Mouse (Mus musculus) midbrain, postnatal 0 days (tissue): ENCODE measurements around the gene Stxbp2. TPM values are rescaled to one million over a fixed set of nuclear protein-coding genes. Genes with fewer than 3 reads are reported as not detected.

Experiments
- ATAC-seq: fragments of 200-750 bp; cut with Nextera tagmentation; 2 replicates; pipeline ENCODE4 v1.8.0; 2017; ENCODE audit warnings: moderate number of reproducible peaks, mild to moderate bottlenecking, moderate TSS enrichment, moderate library complexity; ENCODE audit not compliant: low FRiP score
- DNase-seq: peaks from one replicate; pipeline ENCODE4 v3.0.0-alpha.2; 2015; ENCODE audit warnings: low spot score
- H3K27ac ChIP-seq: fragments of 300-500 bp; sonication (generic); 2 replicates; pipeline ENCODE4 v1.5.1; 2014; ENCODE audit warnings: low read depth, mild to moderate bottlenecking, low read length, mixed read lengths
- H3K27me3 ChIP-seq: fragments of 300-500 bp; sonication (generic); 2 replicates; pipeline ENCODE4 v1.6.1; 2014; ENCODE audit warnings: low read length, control low read depth, mixed read lengths; ENCODE audit not compliant: insufficient read depth
- H3K36me3 ChIP-seq: fragments of 300-500 bp; sonication (generic); 2 replicates; pipeline ENCODE4 v1.6.1; 2014; ENCODE audit warnings: low read length, control low read depth, mixed read lengths; ENCODE audit not compliant: insufficient read depth
- H3K4me1 ChIP-seq: fragments of 300-500 bp; sonication (generic); 2 replicates; pipeline ENCODE4 v1.6.1; 2014; ENCODE audit warnings: mild to moderate bottlenecking, control low read depth, antibody characterized with exemption, low read length, mixed read lengths; ENCODE audit not compliant: insufficient read depth
- H3K4me2 ChIP-seq: fragments of 300-500 bp; sonication (generic); 2 replicates; pipeline ENCODE4 v1.6.1; 2014; ENCODE audit warnings: low read depth, mild to moderate bottlenecking, low read length, mixed read lengths; ENCODE audit not compliant: poor library complexity, severe bottlenecking
- H3K4me3 ChIP-seq: fragments of 300-500 bp; sonication (generic); 2 replicates; pipeline ENCODE4 v1.5.1; 2014; ENCODE audit warnings: low read depth, mild to moderate bottlenecking, low read length, moderate library complexity
- H3K9ac ChIP-seq: fragments of 300-500 bp; sonication (generic); replicated peaks from 2 replicates; pipeline ENCODE4 v1.6.1; 2014; ENCODE audit warnings: mild to moderate bottlenecking, low read length, moderate library complexity, mixed read lengths; ENCODE audit not compliant: poor library complexity, severe bottlenecking
- H3K9me3 ChIP-seq: fragments of 300-500 bp; sonication (generic); 2 replicates; pipeline ENCODE4 v1.6.1; 2016; ENCODE audit warnings: low read length, control low read depth
- CTCF ChIP-seq: IDR thresholded peaks from 2 replicates; pipeline ENCODE4 v1.5.1; 2016; ENCODE audit warnings: antibody characterized with exemption, mild to moderate bottlenecking
- WGBS: fragments of 180-500 bp; shearing (Covaris S2); extraction: QIAGEN DNeasy Blood & Tissue Kit; methylation state at CpG from one replicate; pipeline ENCODE4 v1.1.7; 2014; 5-methylcytosine and 5-hydroxymethylcytosine counted together
- polyA plus RNA-seq: library from polyadenylated mRNA; unstranded; fragments of >200 nt; fragmentation: Nextera tagmentation; extraction: Ambion mirVana; gene quantifications from 2 replicates; pipeline ENCODE4 v1.2.1, GENCODE M21; 2015
- total RNA-seq: library from RNA; depleted of rRNA; stranded (reverse); fragments of >200 nt; gene quantifications from 2 replicates; pipeline ENCODE4 v1.2.3, GENCODE M21; 2014

Gene Stxbp2
- total and polyA plus RNA-seq, 2 experiments from 2014 or later, result 23.1 to 44.2 TPM

DNA sequence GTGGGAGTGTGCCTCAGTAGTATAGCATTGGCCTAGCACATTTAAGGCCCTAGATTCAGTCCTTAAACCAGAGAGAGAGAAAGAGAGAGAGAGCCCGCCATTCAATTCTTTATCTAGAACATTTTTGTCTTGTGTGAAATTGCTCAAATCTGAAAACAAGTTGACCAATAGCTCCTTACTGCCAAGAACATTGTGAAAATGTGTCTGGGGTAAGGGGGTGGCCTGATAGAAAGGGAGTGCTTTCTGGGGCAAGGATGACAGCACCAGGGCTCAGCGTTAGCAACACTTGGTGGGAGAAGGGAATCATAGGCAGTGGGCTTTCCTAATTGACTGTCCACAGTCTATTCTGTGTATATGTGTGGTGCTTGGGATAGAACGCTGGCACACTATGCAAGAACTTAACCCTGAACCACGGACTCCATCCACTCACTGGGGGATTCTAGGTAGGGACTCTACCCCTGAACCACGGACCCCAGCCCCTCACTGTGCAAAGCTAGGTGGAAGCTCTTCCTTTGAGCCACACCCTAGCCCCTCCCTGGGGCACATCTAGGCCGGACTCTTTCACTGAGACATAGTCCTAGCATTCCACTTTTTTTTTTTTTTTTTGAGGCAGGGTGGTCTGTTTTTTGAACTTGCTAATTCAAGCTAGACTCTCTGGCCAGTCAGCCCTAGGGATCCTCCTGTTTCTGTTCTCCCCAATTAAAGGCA lies 16.2 kb downstream of the Stxbp2 start:
- 87% methylated on average over 6 of the region's 6 CpGs for WGBS

DNA sequence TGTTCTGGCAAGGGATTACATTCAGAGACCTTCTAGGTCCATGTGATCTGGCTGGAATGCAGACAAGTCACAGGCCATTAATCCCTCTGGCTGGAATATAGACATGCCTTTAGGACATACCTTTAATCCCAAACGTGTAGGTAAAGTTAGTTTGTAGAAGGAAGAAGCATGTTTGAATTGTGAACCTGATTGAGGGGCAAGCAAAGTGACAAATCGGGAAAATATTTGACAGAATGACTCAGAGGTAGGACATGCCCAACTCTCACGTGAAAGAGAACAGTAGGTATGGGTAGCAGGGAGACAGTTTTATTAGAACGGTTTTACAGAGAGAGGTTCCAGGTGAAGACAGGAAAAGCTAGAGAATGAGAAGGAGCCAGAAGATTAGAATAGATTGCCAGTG lies 16.8 kb downstream of the Stxbp2 start:
- TF ChIP-seq CTCF, result no peak
- Histone ChIP-seq H3K27ac (no peak overlapping the region), H3K36me3 (no peaks in the 10 kb centered on the region), H3K27me3 (no peaks in the 10 kb centered on the region), H3K4me3 (no peak overlapping the region), H3K9me3 (no peaks in the 10 kb centered on the region), H3K4me1 (no peaks in the 10 kb centered on the region), H3K4me2 (no peak overlapping the region), H3K9ac (no peak overlapping the region)
- DNase-seq (no peak), ATAC-seq (no peak)
- whole genome bisulfite sequencing, result 82% methylated on average over 4 of the region's 4 CpGs

More for the DNA sequence above, 16.2 kb downstream of the Stxbp2 start:
- DNase-seq (no peak), ATAC-seq (no peak)
- H3K4me3 ChIP-seq, result no peak overlapping the region
- no peaks in the 10 kb centered on the region for H3K9me3 ChIP-seq
- no peak overlapping the region for H3K4me2 ChIP-seq
- no peaks in the 10 kb centered on the region for H3K36me3 ChIP-seq
- H3K4me1 ChIP-seq, result no peaks in the 10 kb centered on the region
- no peak for TF ChIP-seq CTCF
- H3K27ac ChIP-seq, result no peak overlapping the region
- no peak overlapping the region for H3K9ac ChIP-seq
- H3K27me3 ChIP-seq, result no peaks in the 10 kb centered on the region

DNA sequence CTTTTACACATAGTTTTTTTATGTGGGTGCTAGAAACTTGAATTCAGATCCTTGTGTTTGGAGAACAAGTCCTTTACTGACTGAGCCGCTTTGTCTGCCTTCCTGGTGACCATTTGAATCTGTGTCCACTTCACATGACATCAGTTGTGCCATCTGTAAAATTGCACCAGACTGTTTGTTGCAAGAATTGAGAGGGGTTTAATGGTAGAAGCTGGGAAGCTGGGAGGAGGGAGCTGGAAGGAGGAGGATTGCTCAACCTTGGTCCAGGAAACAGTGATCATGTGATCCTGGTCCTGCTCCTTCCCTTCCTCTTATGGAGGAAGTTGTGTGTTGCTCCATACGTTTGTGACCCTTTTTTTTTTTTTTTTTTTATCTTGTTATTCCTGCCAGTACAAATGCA lies 17.5 kb downstream of the Stxbp2 start:
- WGBS, result 69% methylated on average over 2 of the region's 2 CpGs

DNA sequence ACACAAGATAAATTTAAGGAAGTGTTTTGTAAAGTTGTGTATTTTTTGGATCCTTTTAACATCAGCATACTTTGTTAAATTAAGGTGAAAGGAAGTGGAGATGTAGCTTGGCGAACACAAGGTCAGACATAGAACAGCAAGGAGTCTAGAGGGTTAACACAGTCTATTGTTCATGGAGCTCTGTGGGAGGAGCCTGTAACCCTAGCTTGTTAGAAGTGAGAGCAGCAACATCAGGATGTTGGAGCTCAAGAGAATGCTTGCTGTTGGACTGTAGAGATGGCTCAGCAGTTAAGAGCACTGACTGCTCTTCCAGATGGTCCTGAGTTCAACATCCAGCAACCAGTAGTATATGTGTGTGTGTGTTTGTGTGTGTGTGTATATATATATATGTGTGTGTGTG lies 18.2 kb downstream of the Stxbp2 start:
- no peak for TF ChIP-seq CTCF
- WGBS, result 32% methylated on average over 1 of the region's 1 CpGs

More for the DNA sequence above, 17.5 kb downstream of the Stxbp2 start:
- Histone ChIP-seq H3K27ac (no peak overlapping the region), H3K9ac (no peak overlapping the region), H3K4me1 (no peaks in the 10 kb centered on the region), H3K36me3 (no peaks in the 10 kb centered on the region), H3K4me3 (no peak overlapping the region), H3K27me3 (no peaks in the 10 kb centered on the region), H3K9me3 (no peaks in the 10 kb centered on the region), H3K4me2 (no peak overlapping the region)
- no peak for TF ChIP-seq CTCF
- ATAC-seq (no peak), DNase-seq (no peak)

DNA sequence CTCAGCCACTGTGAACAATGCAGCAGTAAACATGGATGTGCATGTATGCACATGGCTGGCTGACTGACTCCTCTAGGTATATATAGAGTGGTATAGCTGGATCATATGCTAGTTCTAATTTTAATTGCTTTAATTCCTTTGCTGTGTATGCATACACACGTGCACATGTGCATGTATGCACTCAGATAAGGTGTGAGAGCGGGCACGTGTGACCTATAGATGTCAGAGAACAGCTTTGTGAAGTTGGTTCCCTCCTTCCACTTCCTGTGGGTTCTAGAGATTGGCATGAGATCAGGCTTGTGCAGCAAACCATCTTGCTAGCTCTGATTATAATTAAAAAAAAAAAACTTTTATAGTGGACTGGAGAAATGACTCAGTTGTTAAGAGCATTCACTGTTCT lies 22.1 kb downstream of the Stxbp2 start:
- no peak overlapping the region for H3K4me3 ChIP-seq
- no peaks in the 10 kb centered on the region for H3K9me3 ChIP-seq
- H3K36me3 ChIP-seq, result no peaks in the 10 kb centered on the region
- H3K9ac ChIP-seq, result no peak overlapping the region
- no peaks in the 10 kb centered on the region for H3K4me1 ChIP-seq
- DNase-seq (no peak), ATAC-seq (no peak)
- H3K27me3 ChIP-seq, result no peaks in the 10 kb centered on the region
- no peak overlapping the region for H3K27ac ChIP-seq
- TF ChIP-seq CTCF, result no peak
- WGBS, result 66% methylated on average over 3 of the region's 3 CpGs
- no peak overlapping the region for H3K4me2 ChIP-seq

More for the DNA sequence above, 18.2 kb downstream of the Stxbp2 start:
- no peaks in the 10 kb centered on the region for H3K9me3 ChIP-seq
- H3K9ac ChIP-seq, result no peak overlapping the region
- no peaks in the 10 kb centered on the region for H3K27me3 ChIP-seq
- no peak for DNase-seq
- H3K36me3 ChIP-seq, result no peaks in the 10 kb centered on the region
- H3K4me2 ChIP-seq, result no peak overlapping the region
- no peak overlapping the region for H3K27ac ChIP-seq
- H3K4me3 ChIP-seq, result no peak overlapping the region
- no peak for ATAC-seq
- H3K4me1 ChIP-seq, result no peaks in the 10 kb centered on the region

DNA sequence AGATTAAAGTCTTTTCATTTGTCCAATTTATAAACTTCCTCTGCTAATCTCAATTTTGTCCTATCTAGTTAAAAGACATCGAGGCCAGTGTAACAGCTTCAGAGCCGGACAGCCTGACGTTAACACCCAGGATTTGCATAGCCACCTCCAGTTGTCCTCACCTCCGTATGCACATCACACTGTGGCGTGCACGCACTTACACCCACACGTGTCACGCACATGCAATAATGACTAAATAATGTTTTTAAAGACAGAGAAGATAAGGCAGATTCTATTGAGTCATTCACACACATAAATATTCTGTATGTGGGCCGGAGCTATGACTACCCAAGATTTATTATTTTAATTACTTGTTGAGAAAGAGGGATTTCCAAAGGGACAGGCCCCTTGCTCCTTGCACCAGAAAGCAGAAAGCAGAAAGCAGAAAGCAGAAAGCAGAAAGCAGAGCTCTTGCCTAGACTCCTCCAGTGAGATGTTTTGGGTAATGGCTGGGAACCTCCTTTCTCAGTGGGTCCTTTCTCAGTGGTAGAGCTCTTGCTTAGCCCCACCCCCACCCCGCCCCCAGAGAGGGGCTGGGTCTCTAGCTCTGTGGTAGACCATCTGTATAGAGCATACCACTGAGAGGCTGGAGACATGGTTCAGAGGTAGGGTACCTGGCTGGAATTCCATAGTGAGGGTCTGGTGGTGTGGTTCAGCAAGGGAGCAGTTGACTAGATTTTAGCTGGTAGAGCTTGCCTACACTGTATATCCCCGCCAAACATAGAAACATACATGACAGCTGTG lies 24.2 kb downstream of the Stxbp2 start:
- H3K4me1 ChIP-seq, result no peaks in the 10 kb centered on the region

More for the DNA sequence above, 24.2 kb downstream of the Stxbp2 start:
- H3K36me3 ChIP-seq, result no peaks in the 10 kb centered on the region
- H3K27me3 ChIP-seq, result no peaks in the 10 kb centered on the region
- ATAC-seq (no peak), DNase-seq (no peak)
- no peak overlapping the region for H3K4me3 ChIP-seq
- H3K27ac ChIP-seq, result no peak overlapping the region
- H3K4me2 ChIP-seq, result no peak overlapping the region
- 73% methylated on average over 11 of the region's 11 CpGs for WGBS
- H3K9ac ChIP-seq, result no peak overlapping the region
- TF ChIP-seq CTCF, result no peak
- H3K9me3 ChIP-seq, result no peaks in the 10 kb centered on the region
